Mouse (Mus musculus): ENCODE measurements at regions not wholly inside any gene's neighbourhood (a gene's known extent, or its start where the extent isn't known, plus 50 kb on each side); places are given as distances from the start of the nearest gene placed in this dataset.

- TF ChIP-seq CTCF (IDR thresholded peaks at IDR 0.05; ENCODE audit: control insufficient read depth, insufficient read depth, low read length) (no peak), POLR2A (IDR thresholded peaks at IDR 0.05; ENCODE audit: borderline replicate concordance, control insufficient read depth, low read depth, low read length) (no peak)
- Histone ChIP-seq H3K4me3 (replicated peaks; ENCODE audit: control insufficient read depth, low read depth, low read length) (no peak overlapping the region), H3K27ac (ENCODE audit: control insufficient read depth, insufficient read depth, low read depth, low read length, poor library complexity) (no peak overlapping the region), H3K4me1 (ENCODE audit: control insufficient read depth, insufficient read depth, low read length) (no peaks in the 10 kb centered on the region)
- WGBS, result 42% methylated on average over 8 of the region's 8 CpGs
These were observed 868.4 kb downstream of the Zfp704 start for GRCm38 (mm10) chr3:8741266-8742023.

GRCm38 (mm10) chr3:8740710-8741109 is 869.2 kb downstream of the Zfp704 start:
- H3K4me3 ChIP-seq (replicated peaks; ENCODE audit: control insufficient read depth, low read depth, low read length), result no peak overlapping the region
- no peaks in the 10 kb centered on the region for H3K4me1 ChIP-seq (ENCODE audit: control insufficient read depth, insufficient read depth, low read length)
- TF ChIP-seq POLR2A (IDR thresholded peaks at IDR 0.05; ENCODE audit: borderline replicate concordance, control insufficient read depth, low read depth, low read length) (no peak), CTCF (IDR thresholded peaks at IDR 0.05; ENCODE audit: control insufficient read depth, insufficient read depth, low read length) (no peak)
- WGBS, result 77% methylated on average over 5 of the region's 5 CpGs
- H3K27ac ChIP-seq (ENCODE audit: control insufficient read depth, insufficient read depth, low read depth, low read length, poor library complexity), result no peak overlapping the region

GRCm38 (mm10) chr3:8739299-8739698 is 870.6 kb downstream of the Zfp704 start:
- Histone ChIP-seq H3K4me3 (replicated peaks; ENCODE audit: control insufficient read depth, low read depth, low read length) (no peak overlapping the region), H3K27ac (ENCODE audit: control insufficient read depth, insufficient read depth, low read depth, low read length, poor library complexity) (no peak overlapping the region), H3K4me1 (ENCODE audit: control insufficient read depth, insufficient read depth, low read length) (no peaks in the 10 kb centered on the region)
- no peak for TF ChIP-seq CTCF (IDR thresholded peaks at IDR 0.05; ENCODE audit: control insufficient read depth, insufficient read depth, low read length)
- no peak for TF ChIP-seq POLR2A (IDR thresholded peaks at IDR 0.05; ENCODE audit: borderline replicate concordance, control insufficient read depth, low read depth, low read length)
- WGBS, result 85% methylated on average over 14 of the region's 14 CpGs

GRCm38 (mm10) chr3:8736239-8736953 is 873.5 kb downstream of the Zfp704 start:
- 70% methylated on average over 10 of the region's 10 CpGs for WGBS
- H3K4me1 ChIP-seq (ENCODE audit: control insufficient read depth, insufficient read depth, low read length), result no peaks in the 10 kb centered on the region
- no peak overlapping the region for H3K27ac ChIP-seq (ENCODE audit: control insufficient read depth, insufficient read depth, low read depth, low read length, poor library complexity)
- no peak overlapping the region for H3K4me3 ChIP-seq (replicated peaks; ENCODE audit: control insufficient read depth, low read depth, low read length)
- TF ChIP-seq CTCF (IDR thresholded peaks at IDR 0.05; ENCODE audit: control insufficient read depth, insufficient read depth, low read length), result no peak
- TF ChIP-seq POLR2A (IDR thresholded peaks at IDR 0.05; ENCODE audit: borderline replicate concordance, control insufficient read depth, low read depth, low read length), result no peak

- 30% methylated on average over 3 of the region's 3 CpGs for WGBS
- no peak for TF ChIP-seq POLR2A (IDR thresholded peaks at IDR 0.05; ENCODE audit: borderline replicate concordance, control insufficient read depth, low read depth, low read length)
- TF ChIP-seq CTCF (IDR thresholded peaks at IDR 0.05; ENCODE audit: control insufficient read depth, insufficient read depth, low read length), result no peak
These were observed 875.8 kb downstream of the Zfp704 start for GRCm38 (mm10) chr3:8734096-8734495.

GRCm38 (mm10) chr3:8731398-8731797 is 878.5 kb downstream of the Zfp704 start:
- TF ChIP-seq POLR2A (IDR thresholded peaks at IDR 0.05; ENCODE audit: borderline replicate concordance, control insufficient read depth, low read depth, low read length) (no peak), CTCF (IDR thresholded peaks at IDR 0.05; ENCODE audit: control insufficient read depth, insufficient read depth, low read length) (no peak)
- H3K4me1 ChIP-seq (ENCODE audit: control insufficient read depth, insufficient read depth, low read length), result no peaks in the 10 kb centered on the region
- no peak overlapping the region for H3K4me3 ChIP-seq (replicated peaks; ENCODE audit: control insufficient read depth, low read depth, low read length)
- H3K27ac ChIP-seq (ENCODE audit: control insufficient read depth, insufficient read depth, low read depth, low read length, poor library complexity), result no peak overlapping the region
- 77% methylated on average over 6 of the region's 6 CpGs for WGBS

More at GRCm38 (mm10) chr3:8734096-8734495, 875.8 kb downstream of the Zfp704 start:
- no peaks in the 10 kb centered on the region for H3K4me1 ChIP-seq (ENCODE audit: control insufficient read depth, insufficient read depth, low read length)
- H3K27ac ChIP-seq (ENCODE audit: control insufficient read depth, insufficient read depth, low read depth, low read length, poor library complexity), result no peak overlapping the region
- H3K4me3 ChIP-seq (replicated peaks; ENCODE audit: control insufficient read depth, low read depth, low read length), result no peak overlapping the region

- TF ChIP-seq CTCF (IDR thresholded peaks at IDR 0.05; ENCODE audit: control insufficient read depth, insufficient read depth, low read length), result no peak
- no peak for TF ChIP-seq POLR2A (IDR thresholded peaks at IDR 0.05; ENCODE audit: borderline replicate concordance, control insufficient read depth, low read depth, low read length)
- no peak overlapping the region for H3K4me3 ChIP-seq (replicated peaks; ENCODE audit: control insufficient read depth, low read depth, low read length)
- H3K4me1 ChIP-seq (ENCODE audit: control insufficient read depth, insufficient read depth, low read length), result no peaks in the 10 kb centered on the region
- 59% methylated on average over 4 of the region's 4 CpGs for WGBS
- H3K27ac ChIP-seq (ENCODE audit: control insufficient read depth, insufficient read depth, low read depth, low read length, poor library complexity), result peak overlapping the region; percentile 23; the same call in 1 of the 2 replicates
These were observed 888.0 kb downstream of the Zfp704 start for GRCm38 (mm10) chr3:8721628-8722594.

All from bone marrow, adult 2 months (tissue).